Mouse (Mus musculus): ENCODE data around the gene Col4a6. TPM values are rescaled to one million over a fixed set of nuclear protein-coding genes. Genes with fewer than 3 reads are reported as not detected.

The Col4a6 gene
- polyA plus RNA-seq (2015; fragmentation: Nextera tagmentation; extraction: Ambion mirVana), result 2.0 and 2.3 TPM in 2 replicates

DNA sequence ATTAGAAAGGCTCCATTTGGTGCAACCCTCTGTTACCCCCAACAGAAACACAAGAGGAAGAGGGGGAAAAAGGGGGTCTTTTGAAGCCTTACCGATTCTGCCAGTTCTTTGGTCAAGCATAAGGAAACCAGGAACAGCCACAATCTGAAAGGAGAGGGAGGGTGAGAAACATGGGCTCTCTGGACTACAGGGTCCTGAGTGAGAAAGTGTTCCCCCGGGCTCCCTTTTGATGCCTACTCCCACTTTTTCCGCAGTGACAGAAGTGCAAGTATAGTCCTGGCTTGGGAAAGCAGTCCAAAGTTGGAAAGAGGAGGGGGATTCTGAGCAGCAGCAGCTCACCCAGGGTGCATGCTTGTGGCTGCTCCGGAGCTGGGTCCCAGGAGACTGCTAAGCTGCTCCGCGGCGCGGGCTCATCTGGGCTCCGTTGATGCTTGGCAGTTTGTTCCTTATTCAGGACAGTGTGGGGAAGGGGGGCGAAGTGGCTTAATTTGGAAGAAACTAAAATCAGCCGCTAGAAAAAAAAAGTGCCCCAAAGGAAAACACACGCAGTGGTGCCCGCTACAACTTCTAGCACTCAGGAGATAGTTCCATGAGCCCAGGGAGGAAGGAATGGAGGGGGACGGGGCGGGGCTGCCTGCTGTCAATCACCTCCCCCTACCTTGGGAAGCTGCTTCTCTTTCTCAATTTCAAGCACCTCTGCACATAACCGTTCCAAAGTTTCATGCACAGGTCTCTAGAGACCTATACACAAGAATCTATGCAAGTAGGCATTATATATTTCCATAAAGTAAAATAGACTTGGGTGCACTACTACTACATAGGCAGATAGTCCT lies at the start of gene Col4a6:
Gene Col4a6 (minus strand): TSS at position 607 of the 833 bp plus-strand sequence.
- peak; percentile 31; the same call in 1 of the 2 replicates for ATAC-seq (replicated peaks; ENCODE audit: low FRiP score, low read depth)
- 0 out of 2 replicates have a peak within 1 kb of the TSS, but pooled peaks have one; percentile 2 for H3K9ac ChIP-seq (ENCODE audit: low read depth, low read length)

DNA sequence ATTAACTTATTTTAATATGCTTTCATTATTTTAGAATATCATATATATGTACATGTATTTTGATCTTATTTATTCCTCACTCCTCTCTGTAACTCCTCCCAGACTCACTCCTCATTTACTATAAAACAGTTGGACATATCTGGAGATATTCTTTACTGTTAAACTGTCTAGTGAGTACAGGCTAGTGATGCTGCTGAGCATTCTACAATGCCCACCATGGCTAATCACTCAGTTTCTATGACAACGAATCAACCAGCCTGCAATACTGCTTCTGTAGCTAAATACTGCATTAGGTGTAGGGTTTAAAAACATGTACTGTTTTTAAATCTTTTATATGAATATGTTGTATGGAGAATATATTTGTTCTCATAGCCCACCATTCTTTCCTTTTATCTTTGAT lies 29.2 kb upstream of the Col4a6 start:
- no peak overlapping the region for H3K27ac ChIP-seq
- no peak overlapping the region for H3K4me2 ChIP-seq (ENCODE audit: low read length)
- no peaks in the 10 kb centered on the region for H3K4me1 ChIP-seq (replicated peaks; ENCODE audit: insufficient read depth, low read length)
- H3K27me3 ChIP-seq (ENCODE audit: insufficient read depth, low read length), result no peaks in the 10 kb centered on the region
- ATAC-seq (replicated peaks; ENCODE audit: low FRiP score, low read depth), result no peak
- H3K4me3 ChIP-seq (replicated peaks; ENCODE audit: low read depth, low read length), result no peak overlapping the region
- DNase-seq (ENCODE audit: low spot score), result no peak
- H3K9me3 ChIP-seq (replicated peaks; ENCODE audit: low read length), result no peaks in the 10 kb centered on the region
- H3K9ac ChIP-seq (ENCODE audit: low read depth, low read length), result no peak overlapping the region
- WGBS, result 91% methylated on average over 1 of the region's 1 CpGs
- TF ChIP-seq CTCF (IDR thresholded peaks at IDR 0.05; ENCODE audit: low read depth), result no peak
- H3K36me3 ChIP-seq (ENCODE audit: insufficient read depth, low read length), result no peaks in the 10 kb centered on the region

More for the DNA sequence above, at the start of gene Col4a6:
- no peak for TF ChIP-seq CTCF (IDR thresholded peaks at IDR 0.05; ENCODE audit: low read depth)
- Histone ChIP-seq H3K4me1 (replicated peaks; ENCODE audit: insufficient read depth, low read length) (no peaks in the 10 kb centered on the region), H3K27me3 (ENCODE audit: insufficient read depth, low read length) (no peaks in the 10 kb centered on the region), H3K4me3 (replicated peaks; ENCODE audit: low read depth, low read length) (peak within 1 kb of the TSS; percentile 27), H3K36me3 (ENCODE audit: insufficient read depth, low read length) (no peaks in the 10 kb centered on the region), H3K9me3 (replicated peaks; ENCODE audit: low read length) (no peaks in the 10 kb centered on the region), H3K27ac (no peak within 1 kb of the TSS), H3K4me2 (ENCODE audit: low read length) (peak within 1 kb of the TSS; percentile 59)
- WGBS, result 24% methylated on average over 16 of the region's 16 CpGs
- DNase-seq (ENCODE audit: low spot score), result no peak

DNA sequence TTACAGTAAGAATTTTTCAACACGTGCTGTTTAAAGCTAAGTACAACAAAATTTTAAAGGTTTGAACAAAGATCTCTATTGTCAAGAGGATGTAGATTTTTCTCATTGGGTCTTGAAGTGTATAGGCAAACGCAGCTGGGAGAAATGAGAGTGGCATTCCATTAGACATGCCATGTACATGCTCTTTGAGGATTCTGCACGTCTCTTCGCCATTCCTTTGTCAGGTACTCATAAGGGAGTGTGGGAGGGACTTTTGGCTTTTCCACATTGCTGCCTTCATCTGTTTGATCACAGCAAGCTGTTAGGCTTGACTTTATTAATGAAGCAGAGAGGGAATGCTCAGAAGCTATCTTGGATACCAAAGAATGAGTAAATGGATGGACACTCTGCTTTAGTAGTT lies 20.7 kb upstream of the Col4a6 start:
- ATAC-seq (replicated peaks; ENCODE audit: low FRiP score, low read depth) (no peak), DNase-seq (ENCODE audit: low spot score) (no peak)
- Histone ChIP-seq H3K27ac (no peak overlapping the region), H3K4me3 (replicated peaks; ENCODE audit: low read depth, low read length) (no peak overlapping the region), H3K36me3 (ENCODE audit: insufficient read depth, low read length) (no peaks in the 10 kb centered on the region), H3K9me3 (replicated peaks; ENCODE audit: low read length) (no peaks in the 10 kb centered on the region), H3K4me1 (replicated peaks; ENCODE audit: insufficient read depth, low read length) (no peaks in the 10 kb centered on the region), H3K27me3 (ENCODE audit: insufficient read depth, low read length) (no peaks in the 10 kb centered on the region), H3K4me2 (ENCODE audit: low read length) (no peak overlapping the region), H3K9ac (ENCODE audit: low read depth, low read length) (no peak overlapping the region)
- 63% methylated on average over 4 of the region's 4 CpGs for WGBS
- TF ChIP-seq CTCF (IDR thresholded peaks at IDR 0.05; ENCODE audit: low read depth), result no peak

DNA sequence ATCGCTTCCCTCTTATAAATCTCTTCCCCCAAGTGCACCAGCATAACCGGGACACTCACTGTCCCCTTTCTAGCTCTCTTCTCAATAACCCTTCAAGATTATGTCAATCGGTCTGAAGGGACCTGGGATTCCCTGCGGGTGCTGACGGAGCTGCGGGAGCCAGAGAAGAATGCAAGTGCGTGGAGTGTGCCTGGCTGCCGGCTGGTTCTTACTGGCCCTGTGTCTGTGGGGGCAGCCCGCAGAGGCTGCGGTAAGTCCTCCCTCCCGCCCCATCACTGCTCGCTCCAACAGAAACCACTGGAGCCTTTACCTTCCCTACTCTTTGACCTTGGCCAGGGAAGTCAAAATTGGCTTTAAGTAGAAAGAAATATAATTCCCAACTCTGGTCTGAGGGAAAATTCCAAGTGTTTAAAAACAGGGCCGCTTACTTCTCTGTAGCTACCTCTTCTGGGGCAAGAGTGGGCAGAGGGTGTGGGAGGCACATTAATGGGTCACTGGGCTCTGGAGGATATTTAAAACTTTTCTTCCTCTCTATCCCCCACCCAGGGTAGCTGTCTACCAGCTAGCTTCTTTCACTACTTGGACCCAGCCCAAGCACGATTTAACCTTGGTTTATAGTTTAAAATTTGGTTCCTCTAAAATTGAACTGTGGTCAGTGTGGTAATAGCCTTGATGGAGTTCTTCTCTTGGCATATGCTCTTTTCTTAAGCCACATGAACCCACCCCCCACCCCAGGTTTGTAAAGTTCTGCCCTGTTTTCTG lies 1.9 kb upstream of the Col4a6 start:
- Histone ChIP-seq H3K4me3 (replicated peaks; ENCODE audit: low read depth, low read length) (peak overlapping the region; percentile 47), H3K9ac (ENCODE audit: low read depth, low read length) (peak overlapping the region; percentile 65), H3K9me3 (replicated peaks; ENCODE audit: low read length) (no peaks in the 10 kb centered on the region), H3K4me2 (ENCODE audit: low read length) (peak overlapping the region; percentile 59), H3K27me3 (ENCODE audit: insufficient read depth, low read length) (no peaks in the 10 kb centered on the region), H3K4me1 (replicated peaks; ENCODE audit: insufficient read depth, low read length) (no peaks in the 10 kb centered on the region), H3K27ac (peak overlapping the region; percentile 72), H3K36me3 (ENCODE audit: insufficient read depth, low read length) (no peaks in the 10 kb centered on the region)
- no peak for TF ChIP-seq CTCF (IDR thresholded peaks at IDR 0.05; ENCODE audit: low read depth)
- ATAC-seq (replicated peaks; ENCODE audit: low FRiP score, low read depth), result peak; percentile 84
- WGBS, result 27% methylated on average over 14 of the region's 14 CpGs
- peak; percentile 26 for DNase-seq (ENCODE audit: low spot score)

DNA sequence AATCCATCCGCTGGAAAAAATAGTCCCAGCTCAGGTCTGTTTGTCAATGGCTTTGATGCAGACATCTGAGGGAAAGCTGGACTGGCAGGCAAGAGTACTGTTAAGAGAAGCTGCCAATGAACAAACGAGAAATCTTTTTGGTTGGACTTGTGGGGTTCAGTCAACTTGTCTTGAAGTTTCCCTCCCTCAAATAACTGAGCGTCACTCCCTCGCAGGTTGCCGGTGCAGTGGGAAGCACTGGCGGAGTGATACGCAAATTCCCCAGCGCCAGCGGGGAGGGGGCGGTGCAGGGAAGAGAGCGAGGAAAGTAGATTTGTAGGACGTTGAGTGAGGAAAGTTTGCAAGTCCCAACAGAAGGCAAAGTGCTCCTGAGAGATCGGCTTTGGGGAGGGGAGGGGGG lies 1.2 kb upstream of the Col4a6 start, which contains the start of gene Col4a5:
Gene Col4a5 (plus strand): TSS at position 276 of the 400 bp plus-strand sequence.
- peak within 1 kb of the TSS; percentile 72 for H3K27ac ChIP-seq
- H3K9ac ChIP-seq (ENCODE audit: low read depth, low read length), result peak within 1 kb of the TSS; percentile 65
- DNase-seq (ENCODE audit: low spot score) (peak; percentile 84), ATAC-seq (replicated peaks; ENCODE audit: low FRiP score, low read depth) (peak; percentile 86)
- peak within 1 kb of the TSS; percentile 47 for H3K4me3 ChIP-seq (replicated peaks; ENCODE audit: low read depth, low read length)
- peak within 1 kb of the TSS; percentile 59 for H3K4me2 ChIP-seq (ENCODE audit: low read length)
- 29% methylated on average over 12 of the region's 13 CpGs for WGBS
- no peaks in the 10 kb centered on the region for H3K4me1 ChIP-seq (replicated peaks; ENCODE audit: insufficient read depth, low read length)
- H3K27me3 ChIP-seq (ENCODE audit: insufficient read depth, low read length), result no peaks in the 10 kb centered on the region
- TF ChIP-seq CTCF (IDR thresholded peaks at IDR 0.05; ENCODE audit: low read depth), result no peak
- H3K36me3 ChIP-seq (ENCODE audit: insufficient read depth, low read length), result no peaks in the 10 kb centered on the region
- no peaks in the 10 kb centered on the region for H3K9me3 ChIP-seq (replicated peaks; ENCODE audit: low read length)

DNA sequence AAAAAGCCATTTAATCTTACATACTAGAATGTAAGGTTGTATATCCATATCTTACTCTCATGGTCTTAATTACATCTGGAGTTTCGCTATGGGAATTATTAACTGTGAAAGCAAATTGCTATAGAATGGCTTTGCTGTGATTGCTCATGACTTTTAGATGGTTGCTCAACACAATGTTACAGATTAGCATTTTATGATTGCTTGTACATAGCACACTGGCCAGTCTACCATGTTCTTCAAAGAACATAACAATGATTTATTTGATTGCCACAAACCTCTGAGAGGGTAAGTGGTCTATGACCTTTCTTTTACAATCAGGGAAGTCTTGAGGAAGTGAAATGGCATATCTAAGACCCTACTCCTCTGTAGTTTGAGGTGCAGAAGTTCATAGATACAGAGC lies 25.9 kb downstream of the Col4a6 start:
- H3K4me3 ChIP-seq (replicated peaks; ENCODE audit: low read depth, low read length), result no peak overlapping the region
- no peaks in the 10 kb centered on the region for H3K36me3 ChIP-seq (ENCODE audit: insufficient read depth, low read length)
- no peak overlapping the region for H3K9ac ChIP-seq (ENCODE audit: low read depth, low read length)
- no peak overlapping the region for H3K27ac ChIP-seq
- no peak for ATAC-seq (replicated peaks; ENCODE audit: low FRiP score, low read depth)
- 71% methylated on average over 1 of the region's 1 CpGs for WGBS
- H3K4me1 ChIP-seq (replicated peaks; ENCODE audit: insufficient read depth, low read length), result no peaks in the 10 kb centered on the region
- DNase-seq (ENCODE audit: low spot score), result no peak
- no peak overlapping the region for H3K4me2 ChIP-seq (ENCODE audit: low read length)
- H3K27me3 ChIP-seq (ENCODE audit: insufficient read depth, low read length), result no peaks in the 10 kb centered on the region
- TF ChIP-seq CTCF (IDR thresholded peaks at IDR 0.05; ENCODE audit: low read depth), result no peak
- H3K9me3 ChIP-seq (replicated peaks; ENCODE audit: low read length), result no peaks in the 10 kb centered on the region
